Mouse (Mus musculus): Measurements from ENCODE around the gene Akap6. TPM values are rescaled to one million over a fixed set of nuclear protein-coding genes. Genes with fewer than 3 reads are reported as not detected.

Gene Akap6
- polyA plus RNA-seq, 1 experiment from 2014 or later, result 0.11 TPM

- no peak for TF ChIP-seq CTCF (IDR thresholded peaks at IDR 0.05; ENCODE audit: low read depth)
- no peak overlapping the region for H3K27ac ChIP-seq
- 71% methylated on average over 8 of the region's 8 CpGs for WGBS
- H3K9ac ChIP-seq (ENCODE audit: low read depth, low read length), result no peak overlapping the region
- DNase-seq (ENCODE audit: low spot score) (no peak), ATAC-seq (replicated peaks; ENCODE audit: low FRiP score, low read depth) (no peak)
- no peaks in the 10 kb centered on the region for H3K36me3 ChIP-seq (ENCODE audit: insufficient read depth, low read length)
- no peaks in the 10 kb centered on the region for H3K4me1 ChIP-seq (replicated peaks; ENCODE audit: insufficient read depth, low read length)
- H3K27me3 ChIP-seq (ENCODE audit: insufficient read depth, low read length), result no peaks in the 10 kb centered on the region
- H3K4me3 ChIP-seq (replicated peaks; ENCODE audit: low read depth, low read length), result no peak overlapping the region
- H3K9me3 ChIP-seq (replicated peaks; ENCODE audit: low read length), result no peaks in the 10 kb centered on the region
- H3K4me2 ChIP-seq (ENCODE audit: low read length), result no peak overlapping the region
These were observed 469.2 kb downstream of the Akap6 start for GRCm38 (mm10) chr12:53168189-53169003.

- H3K9me3 ChIP-seq (replicated peaks; ENCODE audit: low read length), result no peaks in the 10 kb centered on the region
- ATAC-seq (replicated peaks; ENCODE audit: low FRiP score, low read depth) (no peak), DNase-seq (ENCODE audit: low spot score) (no peak)
- TF ChIP-seq CTCF (IDR thresholded peaks at IDR 0.05; ENCODE audit: low read depth), result no peak
- WGBS, result 85% methylated on average over 7 of the region's 7 CpGs
- no peak overlapping the region for H3K27ac ChIP-seq
- H3K36me3 ChIP-seq (ENCODE audit: insufficient read depth, low read length), result no peaks in the 10 kb centered on the region
- H3K27me3 ChIP-seq (ENCODE audit: insufficient read depth, low read length), result no peaks in the 10 kb centered on the region
- no peak overlapping the region for H3K4me3 ChIP-seq (replicated peaks; ENCODE audit: low read depth, low read length)
- H3K4me1 ChIP-seq (replicated peaks; ENCODE audit: insufficient read depth, low read length), result no peaks in the 10 kb centered on the region
- no peak overlapping the region for H3K9ac ChIP-seq (ENCODE audit: low read depth, low read length)
- no peak overlapping the region for H3K4me2 ChIP-seq (ENCODE audit: low read length)
These were observed 492.3 kb downstream of the Akap6 start for GRCm38 (mm10) chr12:53191435-53191834.

- Histone ChIP-seq H3K4me3 (replicated peaks; ENCODE audit: low read depth, low read length) (no peak overlapping the region), H3K4me2 (ENCODE audit: low read length) (no peak overlapping the region), H3K9ac (ENCODE audit: low read depth, low read length) (no peak overlapping the region), H3K27me3 (ENCODE audit: insufficient read depth, low read length) (no peaks in the 10 kb centered on the region), H3K9me3 (replicated peaks; ENCODE audit: low read length) (no peaks in the 10 kb centered on the region), H3K36me3 (ENCODE audit: insufficient read depth, low read length) (no peaks in the 10 kb centered on the region), H3K27ac (no peak overlapping the region), H3K4me1 (replicated peaks; ENCODE audit: insufficient read depth, low read length) (no peaks in the 10 kb centered on the region)
- TF ChIP-seq CTCF (IDR thresholded peaks at IDR 0.05; ENCODE audit: low read depth), result no peak
- no peak for ATAC-seq (replicated peaks; ENCODE audit: low FRiP score, low read depth)
- WGBS, result 76% methylated on average over 5 of the region's 5 CpGs
- DNase-seq (ENCODE audit: low spot score), result no peak
These were observed 494.5 kb downstream of the Akap6 start for GRCm38 (mm10) chr12:53193664-53194063.

Other genes with a start within 250 kb of the Akap6 start
- 42.5 and 44.6 TPM in 2 replicates for gene Arhgap5, start 195.4 kb upstream of the Akap6 start, polyA plus RNA-seq (2015; fragmentation: Nextera tagmentation; extraction: Ambion mirVana)